Mouse (Mus musculus): ENCODE measurements around the gene Pip5k1b.

DNA sequence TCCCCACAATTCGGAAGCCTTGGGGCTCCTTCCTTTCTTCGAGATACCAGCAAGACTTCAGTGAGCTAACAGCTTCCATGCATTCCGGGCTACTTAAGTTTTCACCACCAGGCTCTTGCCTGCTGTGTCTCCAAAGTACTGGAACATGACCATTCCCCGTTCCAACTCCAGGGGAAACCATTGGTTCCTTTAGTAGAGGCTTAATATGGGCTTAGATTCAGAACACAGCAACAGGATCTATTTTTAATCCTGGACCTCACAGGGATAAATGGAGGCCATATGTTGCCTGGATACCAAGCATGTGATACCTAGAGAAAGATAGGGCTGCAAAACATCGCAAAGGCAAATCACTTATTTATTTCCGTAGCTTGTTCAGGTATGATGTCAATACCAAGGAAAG lies 152.4 kb downstream of the Pip5k1b start:
- TF ChIP-seq CTCF (conservative IDR thresholded peaks at IDR 0.05; ENCODE audit: low read length) = no peak
- no peak for TF ChIP-seq POU5F1 (IDR thresholded peaks at IDR 0.05; ENCODE audit: borderline replicate concordance, low read length)

Measured in E14TG2a.4 (cell line).